Mouse (Mus musculus): ENCODE measurements at regions not wholly inside any gene's neighbourhood (a gene's known extent, or its start where the extent isn't known, plus 50 kb on each side); places are given as distances from the start of the nearest gene placed in this dataset.

- H3K27me3 ChIP-seq (ENCODE audit: insufficient read depth, low read length) = no peaks in the 10 kb centered on the region
- WGBS = 62% methylated on average over 2 of the region's 2 CpGs
- DNase-seq = no peak
These were observed 279.2 kb upstream of the Cnr1 start for GRCm38 (mm10) chr4:33645217-33645616.

GRCm38 (mm10) chr4:33651292-33651691 lies 273.1 kb upstream of the Cnr1 start:
- Histone ChIP-seq H3K9me3 (ENCODE audit: low read depth, low read length) (no peaks in the 10 kb centered on the region), H3K4me1 (ENCODE audit: insufficient read depth) (no peaks in the 10 kb centered on the region), H3K4me2 (no peak overlapping the region), H3K36me3 (ENCODE audit: insufficient read depth) (no peaks in the 10 kb centered on the region), H3K4me3 (ENCODE audit: low read depth, low read length) (no peak overlapping the region), H3K27me3 (ENCODE audit: insufficient read depth, low read length) (no peaks in the 10 kb centered on the region), H3K9ac (no peak overlapping the region), H3K27ac (ENCODE audit: low read depth) (no peak overlapping the region)
- DNase-seq (no peak), ATAC-seq (ENCODE audit: insufficient read depth) (no peak)
- TF ChIP-seq CTCF (IDR thresholded peaks at IDR 0.05; ENCODE audit: low read depth) = no peak
- WGBS = 70% methylated on average over 5 of the region's 5 CpGs

More at GRCm38 (mm10) chr4:33645217-33645616, 279.2 kb upstream of the Cnr1 start:
- H3K4me1 ChIP-seq (ENCODE audit: insufficient read depth) = no peaks in the 10 kb centered on the region
- ATAC-seq (ENCODE audit: insufficient read depth) = no peak
- TF ChIP-seq CTCF (IDR thresholded peaks at IDR 0.05; ENCODE audit: low read depth) = no peak
- H3K9me3 ChIP-seq (ENCODE audit: low read depth, low read length) = no peaks in the 10 kb centered on the region
- H3K36me3 ChIP-seq (ENCODE audit: insufficient read depth) = no peaks in the 10 kb centered on the region
- H3K9ac ChIP-seq = no peak overlapping the region
- H3K27ac ChIP-seq (ENCODE audit: low read depth) = no peak overlapping the region
- H3K4me2 ChIP-seq = no peak overlapping the region
- no peak overlapping the region for H3K4me3 ChIP-seq (ENCODE audit: low read depth, low read length)

GRCm38 (mm10) chr4:33659766-33660165 lies 264.6 kb upstream of the Cnr1 start:
- no peak for ATAC-seq (ENCODE audit: insufficient read depth)

GRCm38 (mm10) chr4:33660553-33660952 lies 263.8 kb upstream of the Cnr1 start:
- DNase-seq = no peak
- ATAC-seq (ENCODE audit: insufficient read depth) = no peak
- Histone ChIP-seq H3K27ac (ENCODE audit: low read depth) (no peak overlapping the region), H3K27me3 (ENCODE audit: insufficient read depth, low read length) (no peaks in the 10 kb centered on the region), H3K4me2 (no peak overlapping the region), H3K4me3 (ENCODE audit: low read depth, low read length) (no peak overlapping the region), H3K36me3 (ENCODE audit: insufficient read depth) (no peaks in the 10 kb centered on the region), H3K9me3 (ENCODE audit: low read depth, low read length) (no peaks in the 10 kb centered on the region), H3K4me1 (ENCODE audit: insufficient read depth) (peaks cover 4% of the 10 kb centered on the region; the same call in 1 of the 2 replicates), H3K9ac (no peak overlapping the region)
- WGBS = 77% methylated on average over 5 of the region's 5 CpGs
- TF ChIP-seq CTCF (IDR thresholded peaks at IDR 0.05; ENCODE audit: low read depth) = no peak

More at GRCm38 (mm10) chr4:33659766-33660165, 264.6 kb upstream of the Cnr1 start:
- no peak overlapping the region for H3K27ac ChIP-seq (ENCODE audit: low read depth)
- no peak overlapping the region for H3K4me3 ChIP-seq (ENCODE audit: low read depth, low read length)
- H3K36me3 ChIP-seq (ENCODE audit: insufficient read depth) = no peaks in the 10 kb centered on the region
- no peaks in the 10 kb centered on the region for H3K9me3 ChIP-seq (ENCODE audit: low read depth, low read length)
- H3K27me3 ChIP-seq (ENCODE audit: insufficient read depth, low read length) = no peaks in the 10 kb centered on the region
- no peak overlapping the region for H3K9ac ChIP-seq
- H3K4me2 ChIP-seq = no peak overlapping the region
- peaks cover 4% of the 10 kb centered on the region; the same call in 1 of the 2 replicates for H3K4me1 ChIP-seq (ENCODE audit: insufficient read depth)
- TF ChIP-seq CTCF (IDR thresholded peaks at IDR 0.05; ENCODE audit: low read depth) = no peak
- WGBS = 84% methylated on average over 14 of the region's 14 CpGs
- DNase-seq = no peak

DNA sequence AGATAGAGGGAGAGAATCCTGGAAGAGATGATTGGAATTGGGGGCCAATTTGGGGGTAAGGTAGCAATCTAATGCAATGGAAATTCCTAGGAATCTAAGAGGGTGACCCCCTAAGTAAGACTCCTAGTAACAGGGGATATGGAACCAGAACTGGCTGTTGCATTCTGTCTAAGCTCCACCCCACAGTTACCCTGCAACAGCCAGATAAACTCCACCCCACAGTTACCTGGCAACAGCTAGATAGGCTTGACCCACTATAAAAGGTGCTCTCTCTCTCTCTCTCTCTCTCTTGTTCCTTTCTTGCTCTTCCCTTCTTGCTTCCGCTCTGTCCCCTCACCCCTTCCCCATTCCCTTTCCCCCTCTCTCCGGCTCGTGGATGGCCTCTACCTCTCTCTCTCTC lies 262.5 kb upstream of the Cnr1 start:
- ATAC-seq (ENCODE audit: insufficient read depth) (no peak), DNase-seq (no peak)
- no peak overlapping the region for H3K4me2 ChIP-seq
- H3K4me3 ChIP-seq (ENCODE audit: low read depth, low read length) = no peak overlapping the region
- H3K4me1 ChIP-seq (ENCODE audit: insufficient read depth) = peaks cover 4% of the 10 kb centered on the region; the same call in 1 of the 2 replicates
- H3K9me3 ChIP-seq (ENCODE audit: low read depth, low read length) = no peaks in the 10 kb centered on the region
- no peaks in the 10 kb centered on the region for H3K36me3 ChIP-seq (ENCODE audit: insufficient read depth)
- H3K27me3 ChIP-seq (ENCODE audit: insufficient read depth, low read length) = no peaks in the 10 kb centered on the region
- H3K27ac ChIP-seq (ENCODE audit: low read depth) = no peak overlapping the region
- no peak overlapping the region for H3K9ac ChIP-seq
- TF ChIP-seq CTCF (IDR thresholded peaks at IDR 0.05; ENCODE audit: low read depth) = no peak
- 100% methylated on average over 3 of the region's 3 CpGs for WGBS

- Histone ChIP-seq H3K4me1 (ENCODE audit: insufficient read depth) (peaks cover 4% of the 10 kb centered on the region; the same call in 1 of the 2 replicates), H3K36me3 (ENCODE audit: insufficient read depth) (no peaks in the 10 kb centered on the region), H3K9me3 (ENCODE audit: low read depth, low read length) (no peaks in the 10 kb centered on the region), H3K27ac (ENCODE audit: low read depth) (no peak overlapping the region), H3K9ac (no peak overlapping the region), H3K27me3 (ENCODE audit: insufficient read depth, low read length) (no peaks in the 10 kb centered on the region), H3K4me3 (ENCODE audit: low read depth, low read length) (no peak overlapping the region), H3K4me2 (no peak overlapping the region)
- WGBS = 57% methylated on average over 11 of the region's 11 CpGs
- no peak for DNase-seq
- no peak for ATAC-seq (ENCODE audit: insufficient read depth)
- TF ChIP-seq CTCF (IDR thresholded peaks at IDR 0.05; ENCODE audit: low read depth) = no peak
These were observed 261.4 kb upstream of the Cnr1 start for GRCm38 (mm10) chr4:33662965-33663364.

GRCm38 (mm10) chr4:33663616-33664473 lies 260.5 kb upstream of the Cnr1 start:
- peak; percentile 44 for ATAC-seq (ENCODE audit: insufficient read depth)
- no peaks in the 10 kb centered on the region for H3K27me3 ChIP-seq (ENCODE audit: insufficient read depth, low read length)
- H3K9ac ChIP-seq = no peak overlapping the region
- peak; percentile 29 for DNase-seq
- no peak overlapping the region for H3K4me2 ChIP-seq
- H3K4me1 ChIP-seq (ENCODE audit: insufficient read depth) = peaks cover 4% of the 10 kb centered on the region; the same call in 1 of the 2 replicates
- no peaks in the 10 kb centered on the region for H3K36me3 ChIP-seq (ENCODE audit: insufficient read depth)
- WGBS = 47% methylated on average over 11 of the region's 11 CpGs
- no peak overlapping the region for H3K4me3 ChIP-seq (ENCODE audit: low read depth, low read length)
- no peaks in the 10 kb centered on the region for H3K9me3 ChIP-seq (ENCODE audit: low read depth, low read length)
- TF ChIP-seq CTCF (IDR thresholded peaks at IDR 0.05; ENCODE audit: low read depth) = no peak
- H3K27ac ChIP-seq (ENCODE audit: low read depth) = peak overlapping the region; percentile 36; the same call in 1 of the 2 replicates

All from lung, embryonic 14.5 days (tissue).